Mouse (Mus musculus) frontal cortex, adult 2 months (tissue): ENCODE results near the gene Fam114a1. TPM values are rescaled to one million over a fixed set of nuclear protein-coding genes. Genes with fewer than 3 reads are reported as not detected.
A peak's percentile ranks its signal among the peaks of the same experiment; 100 is the strongest.

Source experiments
- DNase-seq, 2 experiments: peaks; one replicate each; pipeline ENCODE4 v3.0.0; 2022; ENCODE audit warnings: low spot score in 1 of 2; ENCODE audit errors: extremely low spot score in 1 of 2
- polyA plus RNA-seq: library from polyadenylated mRNA; depleted of rRNA; stranded (reverse); fragments of >200 nt; gene quantifications from 2 replicates; pipeline ENCODE4 v1.2.3, GENCODE M21; 2012

The Fam114a1 gene
- polyA plus RNA-seq, 1 experiment: 6.4 TPM

- no peak for DNase-seq
Measured at GRCm38 (mm10) chr5:65003946-65004535, 34.2 kb downstream of the Fam114a1 start.

- DNase-seq: no peak
Measured at GRCm38 (mm10) chr5:65005251-65005650, 35.4 kb downstream of the Fam114a1 start.

- DNase-seq: no peak
Measured at GRCm38 (mm10) chr5:65006011-65006491, 36.2 kb downstream of the Fam114a1 start.

DNA sequence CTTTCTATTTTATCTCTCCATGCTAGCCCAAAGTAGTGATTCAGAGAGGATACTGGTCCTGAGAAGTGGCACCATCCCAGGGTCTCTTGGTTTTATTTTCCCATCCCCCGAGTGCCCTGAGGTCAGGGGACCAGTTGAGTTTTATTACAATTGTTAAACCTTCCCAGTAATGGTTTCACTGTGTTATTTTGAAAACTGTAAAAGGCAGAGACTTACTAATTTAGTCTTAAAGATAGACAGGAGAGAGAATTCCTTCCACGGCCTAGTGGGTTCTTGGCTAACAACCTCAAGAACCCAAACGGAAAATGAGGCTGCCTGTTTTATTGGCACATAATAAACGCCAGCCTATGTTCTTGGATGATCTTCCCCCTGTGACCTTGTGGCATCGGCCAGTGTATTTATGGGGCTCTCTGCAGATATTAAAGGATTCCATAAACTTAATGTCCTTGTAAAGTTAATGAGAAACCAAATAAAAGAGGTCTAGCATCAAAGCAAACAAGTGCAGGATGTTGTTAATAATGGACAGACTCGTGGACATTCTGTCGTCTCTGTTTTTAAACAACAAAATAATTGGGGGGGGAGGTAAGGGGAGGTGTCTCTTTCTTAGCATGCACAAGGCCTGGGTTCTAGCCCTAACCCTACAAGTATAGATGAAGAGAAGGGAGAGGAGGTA lies 42.2 kb downstream of the Fam114a1 start:
- DNase-seq: no peak

DNA sequence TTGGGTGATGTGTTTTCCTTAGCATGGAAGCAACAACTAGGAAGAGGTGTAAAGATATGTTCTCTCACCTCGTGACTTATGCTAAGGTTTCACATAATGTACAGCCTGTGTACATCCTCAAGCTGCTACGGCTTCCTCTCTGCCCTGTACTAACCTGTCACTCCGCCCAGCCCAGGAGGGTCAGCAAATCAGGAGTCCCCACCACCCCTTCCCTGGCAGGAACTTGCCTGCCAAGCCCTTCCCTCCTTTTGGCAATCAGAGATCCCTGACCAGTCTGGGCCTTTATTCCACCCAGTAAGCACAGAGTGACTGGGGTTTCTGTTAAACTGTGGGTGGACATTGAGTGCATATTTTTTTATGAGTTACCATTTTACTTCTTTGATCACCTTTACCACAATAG lies 45.6 kb downstream of the Fam114a1 start:
- no peak for DNase-seq

- DNase-seq: no peak
Measured at GRCm38 (mm10) chr5:65019109-65019508, 49.2 kb downstream of the Fam114a1 start.

DNA sequence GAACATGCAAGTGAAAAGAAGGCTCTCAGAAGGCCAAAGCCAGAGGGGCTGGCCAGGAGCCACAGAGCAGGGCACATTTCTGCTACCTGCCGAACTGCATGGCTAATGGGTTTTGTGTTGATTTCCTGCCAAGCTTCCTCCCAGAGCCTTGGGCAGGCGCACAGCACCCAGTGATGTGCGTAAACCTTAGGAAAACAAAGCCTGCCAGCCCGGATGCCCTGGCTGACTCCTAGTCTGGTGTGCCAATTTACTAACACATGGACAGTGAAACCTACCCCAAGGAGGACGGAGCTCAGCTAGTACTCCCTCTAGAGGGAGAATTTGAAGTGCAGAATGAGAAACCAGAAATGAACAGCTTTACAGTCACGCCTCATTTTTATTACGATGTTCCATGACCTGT lies 50.0 kb downstream of the Fam114a1 start:
- no peak for DNase-seq

DNA sequence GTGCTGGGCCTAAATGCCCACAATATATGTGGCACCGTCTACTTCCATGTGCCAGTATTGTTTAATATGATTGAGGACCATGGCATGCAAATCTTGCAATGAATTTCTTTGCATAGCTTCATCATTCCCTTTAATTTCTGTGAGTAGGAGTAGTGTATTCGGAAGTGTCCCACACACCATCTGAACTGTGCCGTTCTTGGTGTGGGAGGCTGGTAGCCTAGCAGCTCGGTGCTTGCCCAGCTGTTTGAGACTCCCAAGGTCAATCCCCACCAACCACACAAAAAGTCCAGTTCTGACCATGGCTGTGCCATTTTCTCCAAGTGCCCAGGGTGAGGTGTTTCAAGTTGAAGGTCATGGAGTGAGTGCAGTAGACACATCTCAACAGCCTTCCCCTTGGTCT lies 52.1 kb downstream of the Fam114a1 start:
- peak in 1 of 2 experiments; percentile 57 for DNase-seq

DNA sequence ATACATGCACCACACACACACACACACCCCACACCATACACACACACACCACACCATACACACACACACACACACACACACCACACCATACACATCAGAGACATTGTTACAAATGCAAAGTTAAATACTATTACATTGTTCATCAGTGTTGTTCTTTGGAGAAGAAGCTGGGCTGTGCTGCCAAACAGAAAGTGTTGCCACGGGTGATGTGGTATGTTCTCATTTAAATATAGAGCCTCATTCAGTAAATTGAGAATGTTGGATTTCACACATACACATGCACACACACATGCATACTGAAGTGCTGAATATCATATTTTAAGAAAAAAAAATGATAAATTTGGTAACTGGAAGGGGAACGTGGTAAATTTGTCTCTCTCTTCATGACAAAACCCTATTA lies 54.8 kb downstream of the Fam114a1 start:
- DNase-seq: no peak

GRCm38 (mm10) chr5:65025916-65026315 lies 56.0 kb downstream of the Fam114a1 start:
- DNase-seq: no peak

GRCm38 (mm10) chr5:65026776-65027175 lies 56.9 kb downstream of the Fam114a1 start:
- peak in 1 of 2 experiments; percentile 32 for DNase-seq

DNA sequence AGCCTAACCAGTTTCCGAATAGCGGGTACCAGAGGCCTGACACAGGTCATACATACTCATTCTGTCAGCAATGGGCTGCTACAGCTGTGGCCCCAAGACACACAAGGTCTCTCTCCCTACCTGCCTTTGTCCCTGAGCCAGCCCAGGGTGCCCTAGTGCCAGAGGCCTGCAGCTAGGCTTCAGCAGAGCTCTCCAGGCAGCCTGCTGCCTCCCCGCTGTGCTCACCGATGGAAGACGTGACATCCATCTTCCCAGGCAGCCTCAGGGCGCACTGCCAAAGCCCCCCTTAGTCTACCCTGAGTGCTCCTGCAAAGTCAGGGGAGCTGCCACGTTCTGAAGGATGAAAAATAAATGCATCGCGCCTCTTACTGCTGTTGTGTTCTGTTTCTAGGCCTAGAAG lies 58.1 kb downstream of the Fam114a1 start:
- no peak for DNase-seq

DNA sequence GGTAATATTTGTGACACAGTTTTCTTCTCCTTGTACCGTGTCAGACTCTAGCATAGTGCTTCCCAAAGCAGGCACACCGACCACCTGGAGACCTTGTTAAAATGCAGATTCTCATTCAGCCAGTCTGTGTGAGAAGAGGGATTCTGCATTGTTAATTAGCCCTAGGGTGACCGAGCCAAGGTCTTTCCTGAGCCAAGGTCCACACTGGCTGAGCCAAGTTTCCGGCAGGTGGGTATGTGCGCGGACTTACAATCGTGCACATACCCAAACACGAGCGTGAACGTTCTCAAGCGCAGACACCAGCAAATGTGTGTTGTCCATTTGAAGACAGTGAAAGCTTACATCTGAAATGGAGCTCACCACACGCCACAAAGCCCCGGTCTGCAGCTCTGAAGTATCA lies 66.7 kb downstream of the Fam114a1 start:
- peak in 1 of 2 experiments; percentile 32 for DNase-seq

DNA sequence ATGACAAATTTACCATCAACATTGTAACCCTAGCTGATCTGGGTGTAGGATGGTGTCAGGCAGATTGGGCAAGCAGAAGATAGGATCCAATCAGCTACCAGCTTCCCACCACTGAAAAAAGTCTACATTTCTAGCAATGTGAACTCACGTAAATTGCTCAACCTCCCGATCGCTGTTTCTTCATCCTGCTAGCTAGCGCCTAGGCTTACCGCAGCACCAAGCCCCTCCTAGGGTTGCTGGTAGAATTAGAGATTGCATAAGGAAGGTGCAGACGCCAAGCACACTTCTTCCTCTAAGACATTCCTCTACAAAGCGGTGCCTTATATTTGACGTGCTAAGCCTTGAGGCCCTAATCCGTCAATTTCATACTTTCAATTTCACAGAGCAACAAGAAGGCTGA lies 68.4 kb downstream of the Fam114a1 start:
- DNase-seq: no peak

DNA sequence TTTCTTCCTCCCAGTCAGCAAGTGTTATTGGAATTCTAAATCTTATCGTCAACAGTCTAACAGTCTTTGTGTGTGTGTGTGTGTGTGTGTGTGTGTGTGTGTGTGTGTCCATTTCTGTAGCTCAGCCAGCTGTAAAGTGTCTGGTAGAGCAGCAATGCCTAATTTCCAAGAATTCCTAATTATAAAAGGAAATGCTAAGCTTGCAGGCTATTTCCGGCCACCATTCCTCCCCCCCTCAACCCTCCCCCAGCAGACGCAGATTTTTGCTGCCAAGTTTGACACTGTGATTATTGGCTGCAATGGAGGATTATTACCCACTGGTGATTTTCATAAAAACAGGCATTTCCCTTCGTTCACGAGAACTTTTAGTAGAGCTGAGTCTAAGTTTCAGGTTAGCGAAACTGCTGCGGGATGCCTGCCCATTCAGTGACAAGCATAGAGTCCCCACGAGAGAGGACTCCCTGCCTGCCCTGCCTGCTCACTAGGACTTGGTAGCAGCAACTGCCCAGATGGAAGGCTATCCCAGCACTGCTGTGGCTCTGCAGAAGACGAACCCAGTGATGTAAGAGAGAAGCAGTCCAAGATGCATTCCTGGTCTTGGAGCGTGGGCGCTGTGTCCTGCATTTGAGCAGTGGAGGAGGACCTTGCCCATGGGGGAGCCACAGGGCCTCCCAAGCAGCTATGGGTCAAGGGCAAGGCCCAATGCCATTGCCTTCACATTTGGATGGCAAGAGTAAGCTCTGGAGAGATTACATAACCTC lies 69.1 kb downstream of the Fam114a1 start:
- DNase-seq: no peak

- peak in 1 of 2 experiments; percentile 12 for DNase-seq
Measured at GRCm38 (mm10) chr5:65040463-65040862, 70.6 kb downstream of the Fam114a1 start.

DNA sequence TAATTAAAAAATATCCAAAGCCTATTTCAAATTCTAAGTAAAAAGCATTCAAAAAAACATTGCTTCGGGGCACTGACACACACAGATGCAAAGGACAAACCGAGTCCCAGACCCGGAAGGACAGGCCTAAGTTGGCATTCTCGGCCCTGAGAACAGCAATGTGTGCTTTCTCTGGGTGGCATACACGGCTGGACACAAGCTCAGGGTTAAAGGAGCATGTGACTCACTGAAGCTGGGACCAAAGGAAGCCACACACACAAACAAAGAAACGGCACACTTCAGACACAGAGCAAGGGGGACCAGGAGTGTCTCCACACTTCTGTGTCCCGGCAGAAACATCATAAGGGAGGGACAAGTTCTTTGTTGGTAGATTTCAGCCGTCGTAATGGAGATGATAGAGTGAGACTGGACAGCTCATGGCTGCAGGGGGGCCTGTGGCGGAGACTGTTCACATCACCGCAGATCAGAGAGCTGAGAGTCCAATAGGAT lies 73.6 kb downstream of the Fam114a1 start:
- DNase-seq: no peak

DNA sequence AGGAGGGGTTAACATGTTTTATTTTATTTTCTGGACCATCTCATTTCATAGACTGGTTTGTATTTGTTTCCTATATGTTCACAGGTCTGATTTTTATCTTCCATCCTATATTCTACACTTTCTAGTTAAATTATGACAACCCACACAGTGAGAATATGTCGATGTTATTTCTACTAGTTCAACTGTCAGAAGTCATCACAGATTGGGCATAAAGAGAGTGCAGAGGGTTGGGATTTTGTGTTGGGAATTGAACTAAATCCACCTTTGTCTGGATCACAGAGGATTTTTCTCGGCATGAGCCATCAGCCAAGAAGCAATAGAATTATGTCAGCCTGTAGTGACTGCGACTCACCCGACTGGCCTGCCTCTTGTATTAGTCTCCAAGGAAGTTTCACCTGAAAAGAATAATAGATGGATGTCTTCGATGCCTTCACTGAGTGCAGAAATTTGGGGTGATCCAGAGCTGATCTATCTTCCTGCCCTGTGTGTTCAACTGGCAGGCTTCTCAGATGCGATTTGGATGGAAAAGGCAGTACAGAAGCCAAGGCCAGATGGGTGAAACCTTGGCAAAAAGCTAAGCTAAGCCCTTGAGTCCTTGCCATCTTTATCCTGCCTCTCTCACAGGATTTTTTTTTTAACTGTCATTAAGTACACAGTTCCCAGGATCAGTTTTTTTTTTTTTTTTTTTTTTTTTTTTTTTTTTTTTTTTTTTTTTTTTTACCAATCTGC lies 75.9 kb downstream of the Fam114a1 start:
- DNase-seq: no peak

DNA sequence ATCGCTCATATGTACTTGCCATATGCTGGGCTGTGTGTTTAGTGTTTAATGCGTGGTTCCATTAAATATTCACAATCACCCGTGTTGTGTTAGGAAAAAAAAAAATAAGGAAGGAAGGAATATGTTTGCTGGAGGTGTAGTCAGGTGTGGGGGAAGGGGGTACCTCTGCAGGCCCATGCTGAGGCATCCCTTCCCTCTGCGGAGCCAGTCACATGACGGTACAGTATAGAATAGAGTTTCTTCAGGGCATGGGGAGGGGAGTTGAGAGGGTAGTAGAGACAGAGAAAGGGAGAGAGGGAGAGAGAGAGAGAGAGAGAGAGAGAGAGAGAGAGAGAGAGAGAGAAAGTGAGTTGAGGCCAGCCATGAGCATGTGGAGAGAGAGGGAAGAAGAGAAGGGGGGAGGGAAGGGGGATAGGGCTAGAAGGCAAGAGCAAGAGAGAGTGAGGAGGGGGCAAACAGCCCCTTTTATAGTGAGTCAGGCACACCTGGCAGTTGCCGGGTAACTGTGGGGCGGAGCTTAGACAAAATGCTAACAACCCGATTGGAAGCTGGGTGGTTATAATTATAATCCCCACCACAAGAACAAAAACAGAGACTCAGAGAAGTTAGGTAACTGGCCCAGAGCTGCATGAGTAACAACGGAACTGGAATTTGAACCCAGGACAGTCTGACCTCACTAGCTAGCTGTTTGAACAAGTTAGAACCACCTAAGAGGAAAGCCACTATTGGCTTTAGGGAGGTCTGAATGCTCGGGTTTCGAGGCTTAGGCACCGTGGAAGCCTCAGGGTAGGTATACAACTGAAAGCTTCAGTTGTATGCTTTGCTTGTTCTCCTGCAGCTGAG lies 76.8 kb downstream of the Fam114a1 start:
- no peak for DNase-seq

DNA sequence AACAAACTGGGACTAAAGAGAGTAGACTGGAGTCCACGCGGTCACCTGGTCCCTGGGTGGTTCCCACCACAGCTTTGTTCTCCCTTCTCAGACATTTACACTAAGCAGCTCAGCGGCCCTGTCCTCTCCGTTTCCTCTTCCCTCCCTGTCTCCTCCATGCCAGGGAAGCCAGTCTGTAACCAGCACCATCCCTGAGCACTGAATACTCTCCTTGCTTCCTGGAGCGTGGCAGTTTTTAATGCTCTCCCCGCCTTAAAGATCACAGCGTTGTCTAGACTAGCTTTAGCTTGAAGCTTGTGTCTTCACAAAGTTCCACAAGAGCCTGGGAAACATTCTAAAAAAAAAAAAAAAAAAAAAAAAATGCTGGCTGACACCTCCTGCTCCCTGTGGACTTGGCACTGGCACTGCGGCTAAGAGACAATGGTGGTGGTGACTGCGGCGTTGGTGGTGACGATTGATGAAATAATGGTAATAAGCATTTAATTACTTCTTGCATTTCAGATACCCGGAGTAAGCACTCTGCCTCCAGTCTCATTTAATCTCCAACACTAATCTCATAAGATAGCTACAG lies 77.5 kb downstream of the Fam114a1 start:
- no peak for DNase-seq
